Mouse (Mus musculus) adrenal gland, adult 10 weeks (tissue): ENCODE measurements around the gene Vmn2r42. TPM values are rescaled to one million over a fixed set of nuclear protein-coding genes. Genes with fewer than 3 reads are reported as not detected.

Experiments
- polyA plus RNA-seq: library from polyadenylated mRNA; stranded (reverse); fragments of 350-450 nt; fragmentation: Illumina TruSeq; extraction: RNeasy Lipid Tissue Mini Kit (QIAGEN cat#74804); gene quantifications from one replicate; pipeline ENCODE4 v1.2.3, GENCODE M21; 2014; ENCODE audit warnings: low read depth, low replicate concordance

The Vmn2r42 gene
- polyA plus RNA-seq = not detected

GRCm38 (mm10) chr7:8200220-8200619 is at the start of gene Vmn2r42:
Gene Vmn2r42, minus strand, starts transcription at chr7:8200320.

GRCm38 (mm10) chr7:8161554-8161953 is 38.6 kb downstream of the Vmn2r42 start, which contains the start of gene Vmn2r41:
Gene Vmn2r41, minus strand, starts transcription at chr7:8161654.

Other genes starting within 250 kb of the Vmn2r42 start
- not detected for gene Vmn2r41, start 38.7 kb downstream of the Vmn2r42 start, polyA plus RNA-seq
- gene Vmn2r43, start 60.3 kb upstream of the Vmn2r42 start, polyA plus RNA-seq = not detected
- not detected for gene Vmn2r44, start 183.0 kb upstream of the Vmn2r42 start, polyA plus RNA-seq